Mouse (Mus musculus) heart, postnatal 10 days (tissue): ENCODE results near the gene Fam185a. TPM values are rescaled to one million over a fixed set of nuclear protein-coding genes. Genes with fewer than 3 reads are reported as not detected.

Source experiments
- DNase-seq, 2 experiments: peaks; one replicate each; pipeline ENCODE4 v3.0.0; 2021
- intact Hi-C: fragments of 180-260 bp; cut with DNase I; formaldehyde crosslinking; loops from one replicate; pipeline ENCODE4 v1.15.1; 2025
- total RNA-seq, 2 experiments: library from RNA; stranded (reverse); gene quantifications; 2 replicates each; pipeline ENCODE4 v1.2.3; 2021

Gene Fam185a
- total RNA-seq: 10 to 100 TPM; 10.7 to 12.3 TPM

GRCm38 (mm10) chr5:21424614-21425602 is at the start of gene Fam185a, which contains the start of gene Ccdc146:
Fam185a (plus strand) TSS chr5:21424958.
Ccdc146 (minus strand) TSS chr5:21424677.
- intact Hi-C loops: no loop called here
- peak; percentile 96 to 97 for DNase-seq

DNA sequence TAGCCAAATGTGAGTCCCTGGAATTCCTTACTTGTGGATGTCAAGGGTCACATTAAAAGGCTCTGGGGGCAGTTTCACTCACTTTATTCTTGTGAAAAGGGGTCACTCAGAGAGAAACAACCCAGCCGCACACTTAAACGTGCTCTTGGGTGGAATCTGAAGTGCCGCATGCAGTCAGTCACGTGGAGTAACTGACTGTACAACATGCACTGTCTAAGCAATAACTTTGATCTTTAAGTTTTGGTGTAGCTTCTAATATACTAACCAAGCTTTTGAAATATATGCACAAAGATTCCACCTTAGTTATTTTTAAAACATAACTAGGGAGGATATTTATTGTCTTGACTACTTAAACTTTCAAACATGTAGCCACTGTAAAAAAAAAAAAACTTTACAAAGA is 47.8 kb upstream of the Fam185a start:
- intact Hi-C loops: no loop called here
- DNase-seq: no peak

DNA sequence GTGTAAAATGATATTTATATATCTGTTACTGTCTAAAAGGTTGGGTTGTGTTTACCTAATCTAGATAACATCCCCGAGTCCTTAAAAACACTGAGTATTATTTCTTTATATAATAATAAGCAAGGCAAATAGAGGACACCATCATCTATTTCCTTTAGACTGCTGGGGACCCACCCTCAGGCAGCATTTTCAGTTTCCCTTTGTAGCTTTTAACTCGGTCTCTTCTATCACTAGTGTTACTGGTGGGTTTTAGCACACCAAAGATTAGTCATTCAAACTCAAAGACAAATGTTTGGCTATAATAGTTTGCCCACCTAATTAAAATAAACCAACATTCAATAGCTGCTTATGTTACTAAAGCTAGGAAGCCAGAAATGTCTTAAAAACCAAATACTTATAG is 46.4 kb upstream of the Fam185a start:
- intact Hi-C loops: no loop called here
- no peak for DNase-seq

DNA sequence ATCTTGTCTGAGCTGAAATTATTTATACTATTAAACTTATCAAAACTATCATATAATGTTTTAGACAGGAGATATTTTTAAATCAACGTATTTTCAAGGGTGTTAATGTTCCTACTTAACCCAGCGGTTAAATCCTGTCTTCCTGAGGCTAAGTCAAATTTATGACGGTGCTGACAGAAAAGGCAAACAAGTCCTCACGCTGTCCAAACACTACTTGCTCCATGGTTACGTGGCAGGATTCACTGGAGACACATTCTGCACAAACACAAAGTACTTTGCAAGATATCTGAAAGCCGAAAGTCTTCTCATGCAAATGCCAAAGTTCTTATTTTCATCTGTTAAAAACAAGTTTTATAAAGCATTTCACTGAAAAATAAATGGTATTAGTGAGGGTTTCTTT is 42.8 kb upstream of the Fam185a start:
- intact Hi-C loops: no loop called here
- DNase-seq: no peak

DNA sequence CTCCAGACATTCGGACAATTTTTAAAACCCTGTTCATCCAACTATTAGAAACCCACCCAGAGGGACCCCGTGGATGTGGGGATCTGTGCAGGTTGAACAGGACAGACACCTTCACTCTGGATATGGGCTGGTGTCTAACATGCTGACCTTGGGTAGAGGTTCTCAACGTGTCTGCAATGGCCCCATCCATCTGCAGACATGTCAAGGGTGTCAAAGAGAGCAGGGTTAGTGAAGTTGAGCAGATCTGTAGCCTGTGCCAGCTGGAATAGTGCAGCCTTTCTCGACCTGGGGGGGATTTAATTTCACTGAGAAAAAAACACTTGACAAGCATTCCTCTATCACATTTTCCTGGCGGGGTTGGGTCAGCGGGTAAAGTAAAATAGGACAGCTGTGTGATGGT is 42.1 kb upstream of the Fam185a start:
- intact Hi-C loops: no loop called here
- DNase-seq: no peak

GRCm38 (mm10) chr5:21383392-21384251 is 41.1 kb upstream of the Fam185a start:
- peak in 1 of 2 experiments; percentile 45 for DNase-seq
- intact Hi-C loops: no loop called here

DNA sequence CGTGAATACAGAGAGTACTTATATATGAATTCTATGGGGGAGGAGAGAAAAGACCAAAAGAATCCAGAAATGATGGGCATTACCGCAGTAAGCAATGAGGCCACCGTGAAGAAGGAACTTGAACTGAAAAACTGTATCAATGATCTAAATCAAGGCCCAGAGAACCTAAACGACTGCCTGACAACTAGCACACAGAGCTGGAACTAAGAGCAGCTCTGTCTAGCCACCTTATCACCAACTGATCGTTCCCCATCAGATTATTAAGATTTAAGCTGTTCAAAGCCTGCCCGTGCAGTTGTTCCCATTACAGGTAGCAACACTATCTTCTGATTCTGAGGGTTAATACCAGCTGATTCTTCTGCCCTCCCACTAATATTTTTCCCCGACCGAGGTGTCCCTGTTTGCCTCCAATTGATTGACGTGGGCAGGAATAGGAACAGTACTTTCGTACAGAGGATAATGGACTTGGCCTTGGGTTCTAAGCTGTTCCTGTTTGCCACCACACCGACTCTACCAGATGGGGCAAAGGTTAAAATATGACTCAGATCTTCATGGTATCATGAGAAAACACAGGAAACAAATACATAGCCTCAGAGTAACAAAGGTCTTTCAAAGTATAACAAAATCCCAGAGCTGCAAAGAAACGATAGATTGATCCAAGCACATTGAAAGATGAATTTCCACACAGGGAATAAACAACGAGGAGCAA is 40.4 kb upstream of the Fam185a start:
- intact Hi-C loops: no loop called here
- no peak for DNase-seq

GRCm38 (mm10) chr5:21384976-21385375 is 39.8 kb upstream of the Fam185a start:
- intact Hi-C loops: no loop called here
- no peak for DNase-seq

GRCm38 (mm10) chr5:21386432-21386831 is 38.3 kb upstream of the Fam185a start:
- intact Hi-C loops: no loop called here
- DNase-seq: no peak

GRCm38 (mm10) chr5:21387340-21387739 is 37.4 kb upstream of the Fam185a start:
- intact Hi-C loops: no loop called here

GRCm38 (mm10) chr5:21388855-21389254 is 35.9 kb upstream of the Fam185a start:
- no peak for DNase-seq
- intact Hi-C loops: no loop called here

More at GRCm38 (mm10) chr5:21387340-21387739, 37.4 kb upstream of the Fam185a start:
- no peak for DNase-seq

- no peak for DNase-seq
- intact Hi-C loops: no loop called here
Measured at GRCm38 (mm10) chr5:21391616-21392384, 33.0 kb upstream of the Fam185a start.

GRCm38 (mm10) chr5:21394562-21394961 is 30.2 kb upstream of the Fam185a start:
- no peak for DNase-seq
- intact Hi-C loops: no loop called here

- intact Hi-C loops: no loop called here
Measured at GRCm38 (mm10) chr5:21395205-21395840, 29.4 kb upstream of the Fam185a start.

DNA sequence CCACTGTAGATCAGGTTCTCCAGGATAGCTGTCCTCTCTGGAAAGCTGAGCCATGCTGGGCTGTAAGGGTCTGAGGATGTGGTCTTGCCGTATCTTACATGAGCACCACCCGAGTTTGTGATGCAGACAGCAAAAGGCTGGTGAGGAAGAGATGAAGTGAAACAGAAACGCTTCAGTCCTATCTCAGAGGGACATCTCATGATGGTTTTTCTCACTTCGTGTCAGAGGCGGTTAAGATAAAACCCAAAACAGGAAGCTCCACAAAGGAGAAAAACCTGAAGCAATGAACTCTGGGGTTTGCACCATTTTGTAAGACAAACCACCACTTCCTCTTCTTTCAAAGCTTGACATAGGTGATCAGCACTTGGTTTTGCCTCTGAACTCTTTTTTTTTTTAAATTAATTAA is 13.5 kb upstream of the Fam185a start:
- intact Hi-C loops: no loop called here

More at GRCm38 (mm10) chr5:21395205-21395840, 29.4 kb upstream of the Fam185a start:
- peak in 1 of 2 experiments; percentile 31 for DNase-seq

DNA sequence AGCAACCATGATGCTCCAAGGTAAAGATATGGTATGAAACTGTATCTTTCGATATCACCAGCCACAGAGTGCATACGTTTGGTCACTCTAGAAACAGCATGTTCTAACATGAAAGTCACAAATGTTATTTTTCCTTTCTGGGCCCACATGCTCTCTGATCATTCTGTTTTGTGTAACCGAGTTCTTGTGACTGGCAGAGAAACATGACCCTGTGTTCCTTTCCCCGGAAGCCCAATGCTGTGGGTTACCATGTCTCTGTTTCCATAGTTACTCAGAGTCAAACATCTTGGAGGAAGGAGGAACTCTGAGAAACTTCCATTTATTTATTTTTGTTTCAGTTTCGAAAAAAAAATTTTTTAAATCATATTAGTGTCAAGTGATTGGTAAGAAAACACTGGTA is 12.7 kb upstream of the Fam185a start:
- no peak for DNase-seq
- intact Hi-C loops: no loop called here

More for the DNA sequence above, 13.5 kb upstream of the Fam185a start:
- DNase-seq: peak in 1 of 2 experiments; percentile 12

DNA sequence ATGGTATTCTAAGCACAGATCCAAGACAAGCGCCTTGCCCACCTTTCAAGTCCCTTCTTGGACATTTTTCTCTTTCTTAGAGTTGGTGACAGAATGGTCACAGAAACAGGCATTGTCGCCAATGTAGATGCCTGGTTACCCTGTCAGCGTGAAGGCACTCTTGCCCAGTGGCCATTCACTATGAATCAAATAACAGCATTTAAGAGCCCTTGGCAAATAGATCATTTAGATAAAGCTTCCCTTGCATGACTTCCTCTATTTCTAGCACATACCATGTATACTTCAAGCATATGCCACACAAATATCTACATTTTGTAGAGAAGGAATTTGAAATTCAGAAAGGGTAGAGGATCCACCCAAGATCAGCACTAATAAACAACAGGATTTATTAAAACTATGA is 11.4 kb upstream of the Fam185a start:
- intact Hi-C loops: no loop called here
- no peak for DNase-seq

- intact Hi-C loops: no loop called here
- DNase-seq: no peak
Measured at GRCm38 (mm10) chr5:21414116-21414820, 10.5 kb upstream of the Fam185a start.

GRCm38 (mm10) chr5:21418613-21419012 is 6.1 kb upstream of the Fam185a start:
- intact Hi-C loops: no loop called here
- DNase-seq: no peak
